Mouse (Mus musculus): ENCODE results near the gene Fmnl2. TPM values are rescaled to one million over a fixed set of nuclear protein-coding genes. Genes with fewer than 3 reads are reported as not detected.

Gene Fmnl2
- polyA plus RNA-seq, 1 experiment: 4.3 TPM

DNA sequence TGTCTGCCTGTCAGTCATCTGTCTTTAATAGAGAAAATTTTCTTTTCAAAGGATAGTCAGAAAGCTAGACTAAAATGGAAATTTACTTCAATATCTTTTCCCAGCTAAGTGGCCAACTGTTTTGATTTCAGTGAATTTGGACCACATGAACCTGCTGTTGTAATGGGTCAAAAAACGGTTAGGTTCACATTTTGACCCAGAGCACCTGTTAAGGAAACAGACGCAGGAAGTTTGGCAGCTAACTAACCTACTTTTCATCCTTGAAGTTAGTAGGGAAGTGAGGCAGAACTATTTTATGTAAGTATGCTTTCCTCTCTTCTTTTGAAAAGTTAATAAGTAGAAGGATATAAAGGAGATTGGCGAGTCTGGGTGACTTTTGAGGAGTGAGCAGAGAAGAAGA is 69.7 kb downstream of the Fmnl2 start:
- Histone ChIP-seq H3K4me3 (ENCODE audit: insufficient read depth, low read depth, low read length) (no peak overlapping the region), H3K4me1 (ENCODE audit: control insufficient read depth, insufficient read depth, low read length) (peaks cover 23% of the 10 kb centered on the region), H3K27me3 (replicated peaks; ENCODE audit: control insufficient read depth, insufficient read depth, low read length) (no peaks in the 10 kb centered on the region), H3K36me3 (ENCODE audit: control insufficient read depth, insufficient read depth, low read length) (no peaks in the 10 kb centered on the region), H3K27ac (ENCODE audit: insufficient read depth, low read depth, low read length) (no peak overlapping the region)
- TF ChIP-seq POLR2A (IDR thresholded peaks at IDR 0.05; ENCODE audit: low read depth, low read length) (no peak), CTCF (conservative IDR thresholded peaks at IDR 0.05; ENCODE audit: insufficient read depth, insufficient read length, low read depth, low read length) (no peak)
- WGBS: 17% methylated on average over 3 of the region's 3 CpGs
- peak; percentile 66 for DNase-seq

DNA sequence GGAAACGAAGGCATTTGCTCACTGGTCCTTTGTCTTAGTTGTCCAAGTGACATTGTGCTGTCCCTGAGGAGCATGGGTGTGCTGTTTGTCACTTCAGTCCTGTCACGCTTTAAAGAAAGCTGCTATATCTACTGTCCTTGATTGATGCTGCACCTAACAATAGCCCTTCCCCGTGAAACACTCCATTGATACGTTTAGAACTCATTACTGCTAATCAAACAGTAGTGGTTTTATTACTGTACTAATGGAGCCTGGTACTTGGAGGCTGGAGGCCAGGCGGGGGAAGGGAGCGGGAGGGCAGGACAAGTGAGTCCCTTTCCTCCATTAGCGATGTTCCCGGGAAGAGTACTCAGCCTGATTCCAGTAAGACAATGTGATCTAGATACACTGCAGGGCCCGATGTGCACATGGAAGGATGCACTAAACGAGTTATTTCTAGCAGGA is 70.2 kb downstream of the Fmnl2 start:
- no peak for TF ChIP-seq CTCF (conservative IDR thresholded peaks at IDR 0.05; ENCODE audit: insufficient read depth, insufficient read length, low read depth, low read length)
- no peak for TF ChIP-seq POLR2A (IDR thresholded peaks at IDR 0.05; ENCODE audit: low read depth, low read length)
- peaks cover 23% of the 10 kb centered on the region for H3K4me1 ChIP-seq (ENCODE audit: control insufficient read depth, insufficient read depth, low read length)
- no peak overlapping the region for H3K27ac ChIP-seq (ENCODE audit: insufficient read depth, low read depth, low read length)
- 60% methylated on average over 10 of the region's 10 CpGs for WGBS
- H3K36me3 ChIP-seq (ENCODE audit: control insufficient read depth, insufficient read depth, low read length): no peaks in the 10 kb centered on the region
- H3K4me3 ChIP-seq (ENCODE audit: insufficient read depth, low read depth, low read length): no peak overlapping the region
- peak; percentile 13 for DNase-seq
- no peaks in the 10 kb centered on the region for H3K27me3 ChIP-seq (replicated peaks; ENCODE audit: control insufficient read depth, insufficient read depth, low read length)

DNA sequence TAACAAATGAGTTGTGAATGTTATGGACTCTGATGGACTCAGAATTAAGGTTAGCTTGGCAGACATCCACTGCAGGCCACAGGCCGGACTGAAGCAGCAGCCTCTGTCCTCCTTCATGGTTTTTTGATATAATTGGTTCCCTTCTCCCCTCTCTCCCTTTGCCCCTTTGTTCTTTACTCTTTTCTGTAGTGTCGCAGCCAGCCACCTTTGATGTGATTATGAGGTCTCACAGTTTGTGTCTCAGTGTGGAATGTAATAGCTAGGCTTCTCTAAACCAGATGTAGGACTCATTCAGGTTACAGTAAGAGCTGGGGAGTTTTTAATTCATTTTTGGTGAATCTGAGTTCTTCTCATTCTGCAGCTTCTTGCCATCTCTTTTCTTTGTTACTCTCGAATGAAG is 70.7 kb downstream of the Fmnl2 start:
- Histone ChIP-seq H3K27ac (ENCODE audit: insufficient read depth, low read depth, low read length) (no peak overlapping the region), H3K4me3 (ENCODE audit: insufficient read depth, low read depth, low read length) (no peak overlapping the region)

DNA sequence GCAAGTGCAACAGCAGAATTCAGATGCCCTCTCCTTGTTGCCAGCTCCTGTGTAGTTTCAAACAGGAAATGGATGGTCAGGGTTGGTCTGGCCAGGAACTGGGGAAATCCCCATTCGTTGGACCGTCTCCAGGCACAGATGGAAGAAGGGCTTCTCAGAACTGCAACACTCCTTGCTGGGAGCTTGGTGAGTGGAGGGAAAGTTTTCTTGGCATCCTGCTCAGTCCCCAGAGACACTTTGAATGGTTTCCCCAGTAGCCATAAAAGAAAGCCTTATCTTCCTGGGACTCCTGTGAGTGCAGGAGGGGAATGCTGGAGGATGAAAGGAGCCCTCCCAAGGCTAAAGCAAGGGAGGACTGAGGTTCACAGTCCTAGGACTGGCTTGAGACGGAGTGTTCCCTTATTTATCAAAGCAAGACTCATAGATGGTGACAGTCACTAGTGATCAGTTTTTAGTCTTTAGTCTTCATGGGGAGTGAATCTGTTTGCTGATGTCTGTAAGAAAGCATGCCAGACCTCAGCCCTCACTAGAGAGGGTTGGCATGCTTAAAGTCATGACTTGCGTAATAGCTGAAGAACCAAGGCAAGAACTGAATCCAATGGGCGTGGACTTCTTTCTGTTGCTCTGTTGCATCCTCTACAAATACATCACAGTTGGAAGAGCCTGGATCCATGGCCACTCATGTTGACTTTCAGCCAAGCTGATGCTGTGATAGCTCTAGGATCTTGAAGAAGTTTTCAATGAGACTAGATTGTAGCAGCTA is 72.6 kb downstream of the Fmnl2 start:
- Histone ChIP-seq H3K27ac (ENCODE audit: insufficient read depth, low read depth, low read length) (no peak overlapping the region), H3K36me3 (ENCODE audit: control insufficient read depth, insufficient read depth, low read length) (no peaks in the 10 kb centered on the region), H3K4me1 (ENCODE audit: control insufficient read depth, insufficient read depth, low read length) (peaks cover 20% of the 10 kb centered on the region), H3K27me3 (replicated peaks; ENCODE audit: control insufficient read depth, insufficient read depth, low read length) (no peaks in the 10 kb centered on the region), H3K4me3 (ENCODE audit: insufficient read depth, low read depth, low read length) (no peak overlapping the region)
- peak; percentile 68 for DNase-seq
- no peak for TF ChIP-seq POLR2A (IDR thresholded peaks at IDR 0.05; ENCODE audit: low read depth, low read length)
- TF ChIP-seq CTCF (conservative IDR thresholded peaks at IDR 0.05; ENCODE audit: insufficient read depth, insufficient read length, low read depth, low read length): no peak
- 69% methylated on average over 5 of the region's 5 CpGs for WGBS

More for the DNA sequence above, 70.7 kb downstream of the Fmnl2 start:
- H3K4me1 ChIP-seq (ENCODE audit: control insufficient read depth, insufficient read depth, low read length): peaks cover 23% of the 10 kb centered on the region
- H3K36me3 ChIP-seq (ENCODE audit: control insufficient read depth, insufficient read depth, low read length): no peaks in the 10 kb centered on the region
- H3K27me3 ChIP-seq (replicated peaks; ENCODE audit: control insufficient read depth, insufficient read depth, low read length): no peaks in the 10 kb centered on the region
- 76% methylated on average over 3 of the region's 3 CpGs for WGBS
- TF ChIP-seq CTCF (conservative IDR thresholded peaks at IDR 0.05; ENCODE audit: insufficient read depth, insufficient read length, low read depth, low read length) (no peak), POLR2A (IDR thresholded peaks at IDR 0.05; ENCODE audit: low read depth, low read length) (no peak)
- DNase-seq: no peak

DNA sequence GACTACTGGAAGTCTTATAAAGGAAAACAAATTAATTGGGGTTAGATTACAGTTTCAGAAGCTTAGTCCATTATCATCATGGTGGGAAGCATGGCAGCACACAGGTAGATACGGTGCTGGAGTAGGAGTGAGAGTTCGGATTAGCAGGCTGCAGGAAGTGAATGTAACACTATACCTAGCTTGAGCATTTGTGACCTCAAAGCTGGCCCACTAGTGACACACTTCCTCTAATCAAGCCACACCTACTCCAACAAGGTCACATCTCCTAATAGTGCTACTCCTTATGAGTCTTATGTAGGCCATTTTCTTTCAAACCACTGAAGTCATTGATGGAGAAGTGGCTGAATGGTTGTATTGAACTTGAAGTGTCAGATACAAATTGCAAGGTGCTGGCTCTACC is 73.7 kb downstream of the Fmnl2 start:
- WGBS: 95% methylated on average over 2 of the region's 2 CpGs
- no peak for DNase-seq
- TF ChIP-seq POLR2A (IDR thresholded peaks at IDR 0.05; ENCODE audit: low read depth, low read length) (no peak), CTCF (conservative IDR thresholded peaks at IDR 0.05; ENCODE audit: insufficient read depth, insufficient read length, low read depth, low read length) (no peak)

DNA sequence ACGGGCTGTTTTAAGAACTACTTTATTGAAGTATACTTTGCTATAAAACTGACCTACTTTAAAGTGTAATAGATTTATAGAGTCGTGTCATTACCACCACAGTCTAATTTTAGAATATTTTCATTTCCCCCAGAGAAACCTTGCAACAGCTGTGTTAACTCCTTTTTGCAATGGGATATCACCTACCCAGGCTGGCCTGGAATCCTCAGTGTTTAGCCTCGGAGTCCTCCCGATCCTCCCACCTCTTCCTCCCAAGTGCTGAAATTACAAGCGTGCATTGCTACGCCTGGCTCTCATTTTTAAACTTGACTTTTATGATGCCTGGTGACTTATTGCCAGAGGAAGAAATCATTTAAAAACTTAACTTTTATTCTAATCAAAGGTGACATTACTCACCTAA is 78.2 kb downstream of the Fmnl2 start:
- no peaks in the 10 kb centered on the region for H3K27me3 ChIP-seq (replicated peaks; ENCODE audit: control insufficient read depth, insufficient read depth, low read length)
- no peak overlapping the region for H3K4me3 ChIP-seq (ENCODE audit: insufficient read depth, low read depth, low read length)
- H3K36me3 ChIP-seq (ENCODE audit: control insufficient read depth, insufficient read depth, low read length): no peaks in the 10 kb centered on the region
- DNase-seq: no peak
- WGBS: 60% methylated on average over 6 of the region's 6 CpGs
- TF ChIP-seq POLR2A (IDR thresholded peaks at IDR 0.05; ENCODE audit: low read depth, low read length) (no peak), CTCF (conservative IDR thresholded peaks at IDR 0.05; ENCODE audit: insufficient read depth, insufficient read length, low read depth, low read length) (no peak)
- H3K4me1 ChIP-seq (ENCODE audit: control insufficient read depth, insufficient read depth, low read length): peaks cover 11% of the 10 kb centered on the region
- H3K27ac ChIP-seq (ENCODE audit: insufficient read depth, low read depth, low read length): no peak overlapping the region

More for the DNA sequence above, 73.7 kb downstream of the Fmnl2 start:
- H3K4me3 ChIP-seq (ENCODE audit: insufficient read depth, low read depth, low read length): no peak overlapping the region
- no peaks in the 10 kb centered on the region for H3K36me3 ChIP-seq (ENCODE audit: control insufficient read depth, insufficient read depth, low read length)
- H3K27ac ChIP-seq (ENCODE audit: insufficient read depth, low read depth, low read length): no peak overlapping the region
- no peaks in the 10 kb centered on the region for H3K27me3 ChIP-seq (replicated peaks; ENCODE audit: control insufficient read depth, insufficient read depth, low read length)
- peaks cover 20% of the 10 kb centered on the region for H3K4me1 ChIP-seq (ENCODE audit: control insufficient read depth, insufficient read depth, low read length)

GRCm38 (mm10) chr2:52938351-52939074 is 80.9 kb downstream of the Fmnl2 start:
- Histone ChIP-seq H3K4me3 (ENCODE audit: insufficient read depth, low read depth, low read length) (no peak overlapping the region), H3K27me3 (replicated peaks; ENCODE audit: control insufficient read depth, insufficient read depth, low read length) (no peaks in the 10 kb centered on the region), H3K36me3 (ENCODE audit: control insufficient read depth, insufficient read depth, low read length) (no peaks in the 10 kb centered on the region), H3K4me1 (ENCODE audit: control insufficient read depth, insufficient read depth, low read length) (peaks cover 14% of the 10 kb centered on the region), H3K27ac (ENCODE audit: insufficient read depth, low read depth, low read length) (peak overlapping the region; percentile 19; the same call in 1 of the 2 replicates)
- DNase-seq: peak; percentile 47
- TF ChIP-seq POLR2A (IDR thresholded peaks at IDR 0.05; ENCODE audit: low read depth, low read length): no peak
- WGBS: 29% methylated on average over 6 of the region's 6 CpGs

Data from kidney, adult 2 months (tissue).